Mouse (Mus musculus) testis, adult 10 weeks (tissue): ENCODE data around the gene Rnf113a2. TPM values are rescaled to one million over a fixed set of nuclear protein-coding genes. Genes with fewer than 3 reads are reported as not detected.

Source experiments
- polyA plus RNA-seq: library from polyadenylated mRNA; stranded (reverse); fragments of 350-450 nt; fragmentation: Illumina TruSeq; extraction: RNeasy Lipid Tissue Mini Kit (QIAGEN cat#74804); gene quantifications from one replicate; pipeline ENCODE4 v1.2.3, GENCODE M21; 2014; ENCODE audit warnings: low read depth, low replicate concordance

Gene Rnf113a2
- 22.0 TPM for polyA plus RNA-seq

DNA sequence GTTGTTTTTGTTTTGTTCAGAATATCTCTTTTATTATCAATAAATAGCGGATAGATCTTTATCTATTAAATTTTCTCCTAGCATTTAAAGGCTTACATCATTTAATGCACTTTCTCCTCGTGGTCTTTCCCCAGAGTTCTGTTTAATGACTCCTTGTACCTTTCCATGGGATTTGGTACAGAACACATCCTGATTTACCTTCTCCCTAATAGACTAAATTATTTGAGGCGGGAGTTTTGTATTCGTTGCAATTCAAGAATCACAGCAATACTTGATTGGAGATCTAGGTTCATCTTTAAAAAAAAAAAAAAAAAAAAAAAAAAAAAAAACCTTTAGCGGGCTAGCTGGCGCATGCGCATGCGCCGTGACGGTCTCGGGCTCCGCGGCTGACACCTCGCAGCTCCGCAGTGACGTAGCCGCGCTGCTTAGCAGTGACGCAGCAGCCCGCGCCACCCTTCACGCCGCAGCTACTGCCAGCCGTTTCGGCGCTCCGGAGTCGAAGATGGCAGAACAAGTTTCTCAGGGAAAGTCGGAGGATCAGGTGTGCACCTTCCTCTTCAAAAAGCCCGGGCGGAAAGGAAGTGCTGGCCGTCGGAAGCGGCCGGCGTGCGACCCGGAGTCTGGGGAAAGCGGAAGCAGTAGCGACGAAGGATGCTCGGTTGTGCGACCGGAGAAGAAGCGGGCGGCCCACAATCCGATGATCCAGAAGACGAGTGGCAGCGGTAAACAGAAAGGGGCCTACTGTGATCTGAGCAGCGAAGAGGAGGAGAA is at the start of gene Rnf113a2:
TSS of gene Rnf113a2 (plus strand) at position 363 of the 771 bp plus-strand sequence.

DNA sequence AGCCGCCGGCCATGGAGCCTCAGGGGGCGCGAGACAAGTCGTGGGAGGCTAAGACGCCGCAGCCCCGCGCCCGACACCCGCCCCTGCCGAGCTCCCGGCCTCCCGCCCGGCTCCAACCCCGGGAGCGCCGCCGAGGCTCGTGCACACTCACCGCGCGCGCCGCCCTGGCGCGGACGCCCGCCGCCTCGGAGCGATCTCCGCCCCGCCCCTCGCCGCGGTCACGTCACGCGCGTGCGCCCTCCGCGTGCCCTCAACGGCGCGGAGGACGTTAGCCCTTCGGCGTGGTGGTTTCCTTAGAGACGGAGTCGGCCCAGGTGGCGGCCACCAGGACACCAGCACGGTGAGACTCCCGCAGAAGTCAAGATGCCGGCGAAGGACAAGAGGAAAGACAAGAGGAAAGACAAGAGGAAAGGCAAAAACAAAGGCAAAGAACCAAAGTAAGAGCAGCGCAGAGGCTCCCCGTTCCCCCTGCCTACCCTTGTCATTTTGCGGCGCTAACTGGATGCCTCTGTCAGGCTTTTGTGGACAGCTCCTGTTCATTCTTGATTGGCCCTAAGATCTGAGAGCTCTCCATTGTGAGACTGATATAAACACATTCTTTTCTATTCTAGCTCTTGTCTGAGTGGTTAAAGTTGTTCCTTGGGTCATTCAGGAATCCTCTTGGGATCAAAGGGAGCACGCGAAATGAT is 8.0 kb upstream of the Rnf113a2 start, which contains the start of the genes Entpd5 and Bbof1:
TSS of gene Entpd5 (minus strand) at position 211 of the 689 bp plus-strand sequence.
TSS of gene Bbof1 (plus strand) at position 253 of the 689 bp plus-strand sequence.

DNA sequence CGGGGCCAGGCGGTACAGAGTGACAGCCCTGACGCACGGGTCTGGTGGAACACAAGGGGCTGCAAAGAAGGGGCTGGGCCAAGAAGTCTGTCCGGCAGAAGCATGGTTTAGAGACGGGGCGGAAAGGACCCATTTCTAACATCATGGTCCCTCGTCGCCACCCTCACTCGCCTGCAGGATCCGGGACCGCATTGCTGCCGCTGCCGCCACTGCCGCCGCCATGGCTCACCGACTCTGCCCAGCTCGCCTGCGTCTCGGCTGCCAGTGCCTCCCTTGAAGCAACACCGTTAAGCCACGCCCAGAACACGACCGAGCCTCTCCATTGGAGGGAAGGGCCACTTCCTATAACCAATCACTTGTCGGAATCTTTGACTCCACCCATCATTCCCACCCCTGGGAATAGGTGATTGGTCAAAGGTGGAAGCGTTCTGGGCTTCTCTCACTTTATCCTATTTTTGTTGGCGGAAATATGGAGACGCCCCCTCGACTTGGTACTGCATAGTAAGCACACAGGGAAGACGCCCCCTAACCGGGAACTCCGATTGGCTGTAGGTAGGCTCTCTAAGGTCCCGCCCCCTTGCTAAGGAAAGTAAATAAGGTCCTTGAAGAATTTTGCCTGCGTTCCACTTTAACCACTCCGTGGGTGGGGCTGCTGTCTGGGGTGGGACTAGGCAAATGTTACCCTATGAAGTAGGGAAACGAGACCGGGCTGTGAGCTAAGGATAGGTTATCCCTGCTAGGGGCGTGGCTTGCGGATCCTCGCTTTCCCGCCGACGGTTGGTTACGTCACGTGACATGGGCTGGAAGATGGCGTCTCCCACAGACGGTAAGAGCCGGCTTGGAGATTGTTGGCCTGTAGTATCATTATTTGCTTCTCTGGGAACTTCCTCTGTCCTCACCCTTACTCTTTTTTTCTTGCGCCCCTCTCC is 34.0 kb downstream of the Rnf113a2 start, which contains the start of the genes Aldh6a1 and Lin52:
TSS of gene Aldh6a1 (minus strand) at position 287 of the 929 bp plus-strand sequence.
TSS of gene Lin52 (plus strand) at position 705 of the 929 bp plus-strand sequence.

Other genes with a start within 250 kb of the Rnf113a2 start
- 0.69 TPM for gene Elmsan1, start 198.3 kb upstream of the Rnf113a2 start, polyA plus RNA-seq
- 18.5 TPM for gene Ptgr2, start 132.0 kb upstream of the Rnf113a2 start, polyA plus RNA-seq
- 22.8 TPM for gene Zfp410, start 100.3 kb upstream of the Rnf113a2 start, polyA plus RNA-seq
- 2.8 TPM for gene Coq6, start 55.5 kb upstream of the Rnf113a2 start, polyA plus RNA-seq
- gene Fam161b, start 55.4 kb upstream of the Rnf113a2 start, polyA plus RNA-seq, result 22.1 TPM
- gene Entpd5, start 8.2 kb upstream of the Rnf113a2 start, polyA plus RNA-seq, result 24.3 TPM
- 830 TPM for gene Bbof1, start 8.1 kb upstream of the Rnf113a2 start, polyA plus RNA-seq
- gene Aldh6a1, start 33.8 kb downstream of the Rnf113a2 start, polyA plus RNA-seq, result 48.4 TPM
- 29.9 TPM for gene Lin52, start 34.2 kb downstream of the Rnf113a2 start, polyA plus RNA-seq
- not detected for gene Vsx2, start 152.6 kb downstream of the Rnf113a2 start, polyA plus RNA-seq
- gene Abcd4, start 200.2 kb downstream of the Rnf113a2 start, polyA plus RNA-seq, result 0.07 TPM
- not detected for gene Vrtn, start 223.8 kb downstream of the Rnf113a2 start, polyA plus RNA-seq